Mouse (Mus musculus) megakaryocyte, embryonic 14.5 days (primary cell): ENCODE data around the gene Emid1. TPM values are rescaled to one million over a fixed set of nuclear protein-coding genes. Genes with fewer than 3 reads are reported as not detected.
"Not testable (repeated sequence)": the region's sequence is repeated elsewhere in the genome, so short reads cannot be mapped to it uniquely, and the experiment has no call there.

Experiments
- H3K27me3 ChIP-seq: replicated peaks from 2 replicates; pipeline ENCODE3; 2012; ENCODE audit warnings: inconsistent platforms
- H3K36me3 ChIP-seq: replicated peaks from 2 replicates; pipeline ENCODE3; 2012; ENCODE audit warnings: low read length, inconsistent platforms, mixed read lengths
- H3K4me1 ChIP-seq: 2 replicates; pipeline ENCODE4 v1.6.1; 2012; ENCODE audit warnings: inconsistent platforms
- H3K4me3 ChIP-seq: replicated peaks from 2 replicates; pipeline ENCODE3; 2012; ENCODE audit warnings: moderate library complexity, mild to moderate bottlenecking, inconsistent platforms
- H3K9me3 ChIP-seq: 2 replicates; pipeline ENCODE4 v1.6.1; 2012; ENCODE audit warnings: inconsistent platforms
- FLI1 ChIP-seq: IDR thresholded peaks from 2 replicates; pipeline ENCODE4 v1.6.1; 2012; ENCODE audit warnings: low read length, inconsistent platforms, mixed read lengths
- GATA1 ChIP-seq: IDR thresholded peaks from 3 replicates; pipeline ENCODE4 v1.6.1; 2012; ENCODE audit warnings: mixed read lengths, low read length, inconsistent platforms, borderline replicate concordance
- polyA plus RNA-seq: library from polyadenylated mRNA; stranded (reverse); fragments of >175 nt; gene quantifications from 2 replicates; pipeline ENCODE4 v1.2.3, GENCODE M21; 2012; ENCODE audit warnings: low replicate concordance; ENCODE audit not compliant: insufficient read depth

Emid1 gene
- polyA plus RNA-seq, 1 experiment: 18.6 TPM

GRCm38 (mm10) chr11:5098736-5099542 is 53.1 kb downstream of the Emid1 start, which contains the start of the genes Rhbdd3 and Ewsr1:
Gene Rhbdd3, plus strand, starts transcription at chr11:5098926.
Gene Ewsr1, minus strand, starts transcription at chr11:5099266.
- peaks cover 47% of the 10 kb centered on the region for H3K36me3 ChIP-seq
- TF ChIP-seq GATA1 (no peak), FLI1 (no peak)
- no peaks in the 10 kb centered on the region for H3K9me3 ChIP-seq
- H3K27me3 ChIP-seq: no peaks in the 10 kb centered on the region
- H3K4me1 ChIP-seq: peaks cover 52% of the 10 kb centered on the region
- H3K4me3 ChIP-seq: peak within 1 kb of the TSS; percentile 98

GRCm38 (mm10) chr11:5098035-5098735 is 53.9 kb downstream of the Emid1 start:
- Histone ChIP-seq H3K9me3 (no peaks in the 10 kb centered on the region), H3K36me3 (peaks cover 47% of the 10 kb centered on the region), H3K4me3 (peak overlapping the region; percentile 98), H3K27me3 (no peaks in the 10 kb centered on the region), H3K4me1 (peaks cover 52% of the 10 kb centered on the region)
- TF ChIP-seq GATA1: no peak
- no peak for TF ChIP-seq FLI1

- Histone ChIP-seq H3K4me3 (peak overlapping the region; percentile 98), H3K9me3 (no peaks in the 10 kb centered on the region), H3K27me3 (no peaks in the 10 kb centered on the region), H3K36me3 (peaks cover 47% of the 10 kb centered on the region), H3K4me1 (peaks cover 45% of the 10 kb centered on the region)
- TF ChIP-seq FLI1: no peak
- no peak for TF ChIP-seq GATA1
Measured at GRCm38 (mm10) chr11:5096480-5097020, 55.5 kb downstream of the Emid1 start.

- Histone ChIP-seq H3K4me1 (peaks cover 38% of the 10 kb centered on the region), H3K9me3 (no peaks in the 10 kb centered on the region), H3K27me3 (no peaks in the 10 kb centered on the region), H3K4me3 (peak overlapping the region; percentile 42), H3K36me3 (peaks cover 47% of the 10 kb centered on the region)
- no peak for TF ChIP-seq GATA1
- TF ChIP-seq FLI1: no peak
Measured at GRCm38 (mm10) chr11:5095877-5096276, 56.2 kb downstream of the Emid1 start.

- TF ChIP-seq FLI1 (no peak), GATA1 (no peak)
- no peaks in the 10 kb centered on the region for H3K27me3 ChIP-seq
- peaks cover 31% of the 10 kb centered on the region for H3K4me1 ChIP-seq
- no peaks in the 10 kb centered on the region for H3K9me3 ChIP-seq
- H3K4me3 ChIP-seq: no peak overlapping the region
- peaks cover 87% of the 10 kb centered on the region for H3K36me3 ChIP-seq
Measured at GRCm38 (mm10) chr11:5091706-5092105, 60.4 kb downstream of the Emid1 start.

- TF ChIP-seq FLI1 (no peak), GATA1 (no peak)
Measured at GRCm38 (mm10) chr11:5089147-5089546, 62.9 kb downstream of the Emid1 start.

GRCm38 (mm10) chr11:5076843-5077242 is 75.2 kb downstream of the Emid1 start:
- not testable (repeated sequence) for H3K9me3 ChIP-seq, H3K27me3 ChIP-seq, H3K4me3 ChIP-seq, H3K4me1 ChIP-seq
- H3K36me3 ChIP-seq: peaks cover 84% of the 10 kb centered on the region

More at GRCm38 (mm10) chr11:5089147-5089546, 62.9 kb downstream of the Emid1 start:
- no peaks in the 10 kb centered on the region for H3K27me3 ChIP-seq
- H3K9me3 ChIP-seq: no peaks in the 10 kb centered on the region
- no peak overlapping the region for H3K4me3 ChIP-seq
- peaks cover 100% of the 10 kb centered on the region for H3K36me3 ChIP-seq
- peaks cover 24% of the 10 kb centered on the region for H3K4me1 ChIP-seq

GRCm38 (mm10) chr11:5075760-5076159 is 76.3 kb downstream of the Emid1 start:
- Histone ChIP-seq H3K36me3 (peaks cover 84% of the 10 kb centered on the region), H3K27me3 (no peaks in the 10 kb centered on the region), H3K4me3 (no peak overlapping the region), H3K4me1 (peaks cover 17% of the 10 kb centered on the region), H3K9me3 (no peaks in the 10 kb centered on the region)
- TF ChIP-seq FLI1: no peak
- no peak for TF ChIP-seq GATA1

- TF ChIP-seq GATA1 (no peak), FLI1 (no peak)
Measured at GRCm38 (mm10) chr11:5074882-5075281, 77.2 kb downstream of the Emid1 start.

More at GRCm38 (mm10) chr11:5074882-5075281, 77.2 kb downstream of the Emid1 start:
- peaks cover 84% of the 10 kb centered on the region for H3K36me3 ChIP-seq
- no peaks in the 10 kb centered on the region for H3K9me3 ChIP-seq
- no peaks in the 10 kb centered on the region for H3K27me3 ChIP-seq
- no peak overlapping the region for H3K4me3 ChIP-seq
- peaks cover 26% of the 10 kb centered on the region for H3K4me1 ChIP-seq
